Mouse (Mus musculus) left cerebral cortex, adult 2 months (tissue): ENCODE measurements at regions not wholly inside any gene's neighbourhood (a gene's known extent, or its start where the extent isn't known, plus 50 kb on each side); places are given as distances from the start of the nearest gene placed in this dataset.
"Not testable (repeated sequence)": the region's sequence is repeated elsewhere in the genome, so short reads cannot be mapped to it uniquely, and the experiment has no call there.

Experiments
- DNase-seq, 2 experiments: peaks; one replicate each; pipeline ENCODE4 v3.0.0; 2021 to 2022; ENCODE audit warnings: low spot score in 2 of 2, mixed read lengths in 1 of 2; ENCODE audit errors: extremely low spot score in 1 of 2
- H3K27ac ChIP-seq: fragments of 200-600 bp; 2 replicates; pipeline ENCODE4 v1.8.1; 2022
- H3K4me3 ChIP-seq: fragments of 200-600 bp; 2 replicates; pipeline ENCODE4 v1.8.1; 2022
- CTCF ChIP-seq: fragments of 200-600 bp; IDR thresholded peaks from 2 replicates; pipeline ENCODE4 v1.8.1; 2022; ENCODE audit warnings: antibody characterized with exemption, mild to moderate bottlenecking, moderate library complexity
- intact Hi-C: fragments of 180-260 bp; cut with DNase I; formaldehyde crosslinking; loops from one replicate; pipeline ENCODE4 v1.15.1; 2025

- Histone ChIP-seq H3K27ac (no peak overlapping the region), H3K4me3 (no peak overlapping the region)
- TF ChIP-seq CTCF: no peak
- DNase-seq: no peak
- intact Hi-C loops: no loop called here
These were observed 686.0 kb upstream of the Hs3st1 start for GRCm38 (mm10) chr5:40441239-40441638.

- no peak overlapping the region for H3K4me3 ChIP-seq
- peak in 1 of 2 experiments; percentile 10 for DNase-seq
- no peak for TF ChIP-seq CTCF
- no peak overlapping the region; the same call in 1 of the 2 replicates for H3K27ac ChIP-seq
- intact Hi-C loops: loop anchor here (5.0 to 10.0 kb wide), 2 partner anchors 312 to 525 kb away; no protein-coding TSS in a partner anchor
These were observed 647.4 kb upstream of the Hs3st1 start for GRCm38 (mm10) chr5:40402721-40403120.

- no peak overlapping the region for H3K4me3 ChIP-seq
- H3K27ac ChIP-seq: no peak overlapping the region
- TF ChIP-seq CTCF: no peak
- DNase-seq: no peak
- intact Hi-C loops: no loop called here
These were observed 639.5 kb upstream of the Hs3st1 start for GRCm38 (mm10) chr5:40394798-40395197.

- intact Hi-C loops: no loop called here
- no peak for TF ChIP-seq CTCF
- no peak overlapping the region for H3K27ac ChIP-seq
- no peak for DNase-seq
- H3K4me3 ChIP-seq: no peak overlapping the region
These were observed 634.3 kb upstream of the Hs3st1 start for GRCm38 (mm10) chr5:40389591-40389990.

- H3K27ac ChIP-seq: no peak overlapping the region
- no peak for TF ChIP-seq CTCF
- H3K4me3 ChIP-seq: no peak overlapping the region
- no peak for DNase-seq
- intact Hi-C loops: no loop called here
These were observed 611.7 kb upstream of the Hs3st1 start for GRCm38 (mm10) chr5:40366956-40367355.

GRCm38 (mm10) chr5:40331237-40331636, 576.0 kb upstream of the Hs3st1 start:
- TF ChIP-seq CTCF: no peak
- no peak for DNase-seq
- Histone ChIP-seq H3K27ac (no peak overlapping the region), H3K4me3 (no peak overlapping the region)
- intact Hi-C loops: no loop called here

GRCm38 (mm10) chr5:40308510-40308909, 553.2 kb upstream of the Hs3st1 start:
- Histone ChIP-seq H3K27ac (no peak overlapping the region), H3K4me3 (no peak overlapping the region)
- TF ChIP-seq CTCF: no peak
- no peak for DNase-seq
- intact Hi-C loops: no loop called here

GRCm38 (mm10) chr5:40304777-40305176, 549.5 kb upstream of the Hs3st1 start:
- DNase-seq: peak in 1 of 2 experiments; percentile 9
- intact Hi-C loops, H3K4me3 ChIP-seq, H3K27ac ChIP-seq: not testable (repeated sequence)

- no peak overlapping the region for H3K4me3 ChIP-seq
- no peak overlapping the region for H3K27ac ChIP-seq
- no peak for TF ChIP-seq CTCF
- no peak for DNase-seq
- intact Hi-C loops: no loop called here
These were observed 539.8 kb upstream of the Hs3st1 start for GRCm38 (mm10) chr5:40294868-40295693.

- no peak overlapping the region for H3K27ac ChIP-seq
- intact Hi-C loops: loop anchor here (1.0 kb wide), 1 partner anchor 671 kb away; no protein-coding TSS in a partner anchor
These were observed 527.1 kb upstream of the Hs3st1 start for GRCm38 (mm10) chr5:40282330-40282729.

GRCm38 (mm10) chr5:40246664-40247063, 491.4 kb upstream of the Hs3st1 start:
- DNase-seq: no peak
- no peak for TF ChIP-seq CTCF

More at GRCm38 (mm10) chr5:40282330-40282729, 527.1 kb upstream of the Hs3st1 start:
- H3K4me3 ChIP-seq: no peak overlapping the region
- TF ChIP-seq CTCF: peak; percentile 42
- no peak for DNase-seq

More at GRCm38 (mm10) chr5:40246664-40247063, 491.4 kb upstream of the Hs3st1 start:
- H3K27ac ChIP-seq: no peak overlapping the region
- no peak overlapping the region for H3K4me3 ChIP-seq
- intact Hi-C loops: no loop called here
